Mouse (Mus musculus) embryonic fibroblast, embryonic 13.5 days (primary cell): ENCODE data around the gene Itga1.

Experiments used
- CTCF ChIP-seq: IDR thresholded peaks from 2 replicates; pipeline ENCODE4 v1.5.1; 2011; ENCODE audit warnings: mild to moderate bottlenecking, control low read depth, low read length, moderate library complexity, borderline replicate concordance; ENCODE audit not compliant: insufficient read depth
- POLR2A ChIP-seq: IDR thresholded peaks from 2 replicates; pipeline ENCODE4 v1.6.1; 2011; ENCODE audit warnings: low read depth, mild to moderate bottlenecking, control low read depth, low read length, moderate library complexity

DNA sequence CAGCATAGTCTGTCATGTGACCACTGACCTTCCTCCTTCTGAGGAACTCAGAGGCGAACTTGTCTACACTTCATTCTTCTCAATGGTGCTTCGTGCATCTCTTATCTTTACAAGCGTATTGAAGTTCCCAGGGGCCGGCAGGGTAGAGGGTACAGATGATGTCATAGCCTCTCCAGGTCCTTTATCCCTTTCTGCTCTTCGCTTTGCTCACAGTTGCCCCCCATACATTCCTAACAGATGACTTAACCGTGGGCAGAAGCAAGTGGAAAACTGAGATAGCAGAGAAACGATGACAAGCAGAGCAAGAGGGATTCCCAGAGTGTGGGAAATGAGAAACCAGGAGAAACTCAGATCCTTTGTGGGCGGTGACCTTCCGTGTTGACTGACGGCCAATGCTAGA is 80.4 kb downstream of the Itga1 start:
- TF ChIP-seq POLR2A (no peak), CTCF (no peak)
